Mouse (Mus musculus) lung, postnatal 25 days (tissue): ENCODE data around the gene Reln.
A peak's percentile ranks its signal among the peaks of the same experiment; 100 is the strongest.

Source experiments
- DNase-seq: peaks from one replicate; pipeline ENCODE4 v3.0.0; 2022; ENCODE audit warnings: low spot score

The Reln gene

DNA sequence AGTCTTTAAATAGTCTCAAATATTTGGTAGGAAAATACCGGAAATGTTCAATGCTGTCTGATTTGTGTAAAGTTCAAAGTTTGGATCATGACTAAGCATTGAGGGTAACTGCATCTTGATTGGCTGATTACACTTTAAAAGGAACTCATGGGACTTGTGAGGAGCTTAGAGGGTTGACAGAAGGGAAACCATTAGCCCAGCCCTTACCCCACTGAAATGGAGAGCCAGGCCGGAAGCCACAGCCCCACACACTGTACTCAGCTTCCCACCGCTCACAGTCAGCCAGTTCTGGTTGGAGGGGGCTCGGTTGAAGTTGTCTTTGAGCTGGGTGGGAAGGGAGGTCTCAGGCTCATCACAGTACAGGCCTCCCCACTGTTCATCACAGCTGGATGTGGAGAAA is 413.4 kb downstream of the Reln start:
- no peak for DNase-seq

DNA sequence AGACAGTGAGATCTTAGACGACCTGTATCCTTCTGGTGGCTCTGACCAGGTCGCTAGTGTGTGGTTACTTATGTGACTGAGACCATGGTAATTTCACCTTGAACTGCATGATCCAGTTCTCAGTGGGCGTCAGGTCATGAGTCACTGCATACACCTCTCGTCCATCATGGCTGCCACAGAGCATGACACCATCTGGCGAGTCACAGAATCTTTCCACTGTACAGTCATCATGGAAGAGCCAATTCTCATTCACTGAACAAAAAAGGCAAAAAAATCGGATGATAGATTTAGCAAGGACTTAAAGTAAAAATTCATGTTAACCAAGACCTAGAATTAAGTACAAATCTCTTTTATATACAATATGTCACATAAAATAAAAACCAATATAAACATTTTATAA is 424.2 kb downstream of the Reln start:
- no peak for DNase-seq

DNA sequence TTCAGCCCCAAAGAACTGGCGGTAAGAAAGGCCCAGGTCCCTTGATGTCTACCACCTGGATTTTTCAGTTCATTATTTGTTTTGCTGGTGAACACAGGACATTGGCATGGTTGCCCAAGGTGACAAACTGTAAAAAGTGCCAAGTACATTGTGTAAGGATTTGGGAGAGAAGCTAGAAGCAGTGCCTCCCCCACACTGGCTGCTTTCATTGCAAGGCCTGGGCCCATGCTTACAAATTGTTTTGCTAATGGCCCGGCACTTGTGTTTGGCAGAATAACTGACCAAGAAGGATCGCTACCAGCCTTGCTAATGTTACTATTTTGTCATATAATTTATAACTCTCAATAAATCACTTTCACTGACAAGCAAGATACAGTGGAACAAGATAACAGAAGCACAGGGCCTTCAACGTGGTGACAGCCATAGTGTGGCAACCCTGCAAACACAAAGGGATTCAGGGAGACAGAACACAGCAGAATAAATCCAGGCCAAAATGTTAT is 425.2 kb downstream of the Reln start:
- no peak for DNase-seq

DNA sequence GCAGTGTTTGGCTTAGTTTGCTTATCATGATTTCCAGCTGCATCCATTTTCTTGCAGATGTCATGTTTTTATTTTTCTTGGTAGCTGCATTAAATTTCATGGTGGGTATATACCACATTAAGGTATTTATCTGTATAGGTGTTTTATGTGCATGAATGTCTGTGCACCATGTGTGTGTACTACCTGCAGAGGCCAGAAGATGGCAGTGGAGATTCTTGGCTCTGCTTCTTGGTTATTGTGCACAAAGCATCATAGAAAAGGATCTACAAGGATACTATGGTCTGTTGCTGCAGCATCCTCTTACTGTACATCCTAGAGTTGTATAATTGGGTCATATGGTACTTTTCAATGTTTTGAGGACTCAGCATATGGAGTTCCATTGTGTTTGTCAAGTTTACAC is 428.5 kb downstream of the Reln start:
- no peak for DNase-seq

DNA sequence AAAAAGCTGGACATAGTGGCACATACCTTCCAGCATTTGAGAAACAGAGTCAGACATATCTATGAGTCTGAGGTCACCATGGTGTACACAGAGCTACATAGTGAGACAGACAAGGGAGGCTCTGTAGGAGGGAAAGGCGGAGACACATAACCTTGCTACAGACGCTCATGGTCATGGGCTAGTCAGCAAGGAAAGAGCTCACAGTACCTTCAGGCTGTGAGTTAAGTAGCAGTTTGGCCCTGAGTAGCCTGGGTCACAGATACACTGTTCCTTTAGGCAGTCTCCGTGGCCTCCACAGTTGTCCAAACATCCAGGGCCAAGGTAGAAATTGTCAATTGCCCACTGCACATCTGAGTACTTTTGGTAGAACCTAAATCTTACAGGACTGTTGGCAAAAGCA is 429.7 kb downstream of the Reln start:
- DNase-seq: no peak

DNA sequence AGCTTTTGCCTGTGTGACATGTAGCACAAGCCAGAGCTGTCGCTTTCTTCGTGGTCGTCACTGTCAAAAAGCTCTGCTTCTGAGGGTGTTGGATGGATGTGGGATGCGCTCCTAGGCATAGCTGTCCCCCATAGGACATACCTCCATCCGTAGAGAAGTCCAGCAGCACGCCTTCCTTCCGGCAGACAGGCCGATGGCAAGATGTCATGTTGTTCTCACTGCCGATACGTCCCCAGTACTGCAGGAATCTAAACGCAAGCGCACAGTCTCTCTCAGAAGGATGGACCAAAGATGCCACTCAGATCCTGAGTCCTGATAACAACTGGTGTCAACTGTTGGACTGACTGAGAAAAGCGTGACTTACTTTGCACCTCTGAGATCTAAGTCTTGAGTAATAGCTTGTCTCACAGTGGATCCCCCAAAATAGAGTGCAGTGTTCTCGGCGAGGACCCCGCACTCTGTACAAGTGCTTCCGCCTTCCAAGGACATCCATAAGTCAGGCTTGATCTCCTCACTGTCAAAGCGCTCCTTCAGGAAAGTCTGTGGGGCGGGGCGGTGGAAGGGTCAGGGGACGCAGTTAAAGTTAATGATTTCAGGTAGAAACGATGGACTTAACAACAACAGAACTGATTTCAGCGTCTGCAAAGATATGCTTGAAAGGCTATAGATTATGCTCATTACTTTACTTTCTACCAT is 431.5 kb downstream of the Reln start:
- no peak for DNase-seq

DNA sequence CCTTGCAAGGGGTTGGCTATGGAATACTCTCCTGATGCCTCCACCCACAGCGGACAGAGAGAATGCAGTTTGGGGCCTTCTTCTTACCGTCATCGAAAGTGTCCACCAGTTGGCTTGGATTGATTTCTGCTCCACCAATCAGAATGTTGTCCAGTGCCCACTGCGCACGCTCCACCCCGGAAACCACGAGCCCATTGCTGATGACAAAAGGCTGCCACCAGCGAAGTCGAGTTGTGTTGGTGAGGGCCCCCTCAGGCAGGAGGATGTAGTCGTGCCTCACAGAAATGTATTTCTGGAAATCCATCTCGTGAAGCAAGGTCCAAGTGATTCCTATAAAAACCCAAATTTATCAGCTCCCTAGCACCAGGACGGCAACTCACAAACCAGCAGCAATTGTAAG is 433.8 kb downstream of the Reln start:
- DNase-seq: no peak

DNA sequence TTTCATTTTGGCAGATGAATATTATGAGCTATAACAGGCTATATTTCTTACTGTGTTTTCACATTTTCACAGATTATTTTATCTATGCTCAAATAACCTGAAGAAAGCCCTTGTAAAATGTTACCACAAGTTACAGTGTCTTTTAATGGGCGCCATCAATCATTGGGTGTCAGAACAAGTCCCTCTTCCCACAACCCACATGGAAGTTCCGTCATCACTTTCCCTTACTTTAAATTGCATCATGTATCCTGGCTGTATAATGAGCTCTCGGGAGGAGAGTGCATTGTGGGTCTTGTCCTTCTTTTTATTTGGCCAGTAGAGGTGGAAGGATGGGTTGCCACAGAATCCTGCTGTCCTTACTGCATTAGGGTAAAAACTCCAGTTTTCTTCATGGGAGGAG is 434.8 kb downstream of the Reln start:
- DNase-seq: no peak

DNA sequence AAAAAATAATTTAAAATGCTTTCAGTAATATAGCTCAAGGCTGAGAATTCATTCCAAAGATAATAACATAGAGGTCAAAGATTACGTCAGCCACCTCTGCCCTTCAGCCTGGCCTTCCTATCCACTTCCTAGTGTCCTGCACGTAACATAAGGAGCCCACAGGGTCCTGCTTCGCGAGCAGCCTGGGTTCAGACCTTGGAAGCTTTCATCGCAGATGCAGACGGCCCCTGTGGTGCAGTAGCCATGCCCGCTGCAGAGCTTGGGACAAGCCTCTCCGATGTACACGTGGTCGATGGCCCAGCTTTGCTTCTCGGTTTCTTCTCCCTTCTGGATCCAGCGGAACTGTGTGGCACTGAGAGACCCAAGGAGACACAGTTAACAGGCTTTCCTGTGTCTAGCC is 443.1 kb downstream of the Reln start:
- DNase-seq: no peak

DNA sequence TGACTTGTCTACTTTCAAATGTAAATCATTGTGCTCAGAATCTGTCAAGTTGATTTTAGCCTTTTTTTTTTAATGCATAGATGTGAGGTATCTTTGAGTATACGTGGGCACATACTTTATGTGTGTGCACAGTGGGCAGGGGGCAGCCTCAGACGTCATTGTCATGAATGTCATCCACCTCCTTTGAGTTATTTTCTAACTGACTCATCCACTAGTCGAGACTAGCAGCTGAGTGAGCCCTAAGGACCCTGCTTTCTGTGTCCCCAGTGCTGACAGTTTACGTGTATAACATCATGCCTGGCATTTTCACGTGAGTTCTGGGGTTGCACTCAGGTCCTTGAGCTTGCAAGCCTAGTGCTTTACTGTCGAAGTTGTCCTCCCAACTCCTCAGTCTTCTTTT is 443.6 kb downstream of the Reln start:
- no peak for DNase-seq

DNA sequence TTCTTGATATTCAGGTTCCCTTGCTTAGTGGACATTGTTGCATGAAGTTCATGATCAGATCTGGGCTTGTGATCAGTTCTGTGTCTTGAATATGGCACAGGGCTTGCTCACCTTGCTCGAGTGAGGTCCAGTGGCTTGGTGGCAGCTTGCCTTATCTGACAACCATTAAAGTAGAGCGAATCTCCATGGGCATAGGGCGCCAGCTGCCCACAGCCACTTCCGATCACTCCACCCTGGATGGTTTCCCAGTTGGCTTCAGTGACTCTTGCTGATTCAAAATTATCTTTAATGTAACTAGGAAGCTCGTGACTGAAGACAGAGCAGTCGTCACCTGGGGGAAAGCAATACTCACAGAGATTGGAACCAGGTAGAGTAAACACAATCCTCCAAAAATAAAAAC is 445.6 kb downstream of the Reln start:
- no peak for DNase-seq

DNA sequence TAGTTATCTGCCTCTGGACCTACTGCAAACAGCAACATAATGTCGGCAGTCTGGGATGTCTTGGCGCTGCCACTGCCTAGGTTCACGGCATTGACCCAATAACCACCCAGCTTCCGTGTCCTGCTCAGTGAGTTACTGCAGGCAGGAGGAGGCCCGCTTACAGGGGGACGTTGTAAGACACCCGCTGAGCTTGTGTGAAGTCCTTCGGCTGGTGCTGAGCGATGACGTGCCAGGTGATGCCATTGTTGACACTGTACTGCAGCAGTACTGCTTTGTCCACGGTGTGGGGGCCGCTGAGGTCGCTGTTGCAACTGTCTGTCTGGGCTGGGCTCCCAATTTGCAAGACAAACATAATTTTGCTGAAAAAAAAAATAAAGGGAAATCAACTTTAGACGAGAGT is 447.9 kb downstream of the Reln start:
- no peak for DNase-seq

DNA sequence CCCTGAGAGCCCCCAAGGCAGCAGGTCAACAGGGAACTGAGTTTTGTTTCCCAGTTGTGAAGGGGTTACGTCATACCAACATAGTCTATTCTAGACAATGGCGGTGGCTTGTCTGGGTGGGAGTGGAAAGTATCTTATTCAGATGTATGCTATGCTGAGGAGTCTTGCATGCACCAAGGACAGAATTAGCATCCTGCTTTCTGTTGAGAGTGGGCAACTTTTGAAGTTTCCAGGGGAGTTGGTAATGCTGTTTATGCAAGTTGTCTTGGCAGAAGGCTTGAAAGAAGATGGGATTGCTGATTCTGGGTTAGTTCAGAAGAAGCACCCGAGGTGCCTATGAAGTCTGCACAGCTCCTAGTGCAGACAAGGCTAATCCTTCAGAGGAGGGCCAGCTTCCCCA is 450.3 kb downstream of the Reln start:
- DNase-seq: no peak

DNA sequence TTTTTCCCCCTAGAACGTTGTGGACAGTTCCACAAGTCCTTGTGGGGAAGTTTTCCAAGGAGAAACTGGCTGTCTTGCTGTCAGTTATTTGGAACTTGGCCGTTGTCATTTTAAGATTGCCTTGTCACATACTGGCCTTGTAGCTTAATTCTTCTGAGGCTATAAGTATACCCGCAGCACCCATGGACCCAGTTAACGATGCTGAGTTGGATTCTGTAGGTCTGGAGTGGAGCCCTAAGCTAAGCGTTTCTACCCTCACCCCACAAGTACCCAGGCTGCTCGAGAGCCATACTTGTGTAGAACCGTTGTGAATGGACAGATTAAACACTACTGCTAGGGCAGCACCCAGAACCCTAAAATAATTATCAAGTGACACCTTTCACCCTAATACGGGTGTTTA is 477.8 kb downstream of the Reln start:
- no peak for DNase-seq

DNA sequence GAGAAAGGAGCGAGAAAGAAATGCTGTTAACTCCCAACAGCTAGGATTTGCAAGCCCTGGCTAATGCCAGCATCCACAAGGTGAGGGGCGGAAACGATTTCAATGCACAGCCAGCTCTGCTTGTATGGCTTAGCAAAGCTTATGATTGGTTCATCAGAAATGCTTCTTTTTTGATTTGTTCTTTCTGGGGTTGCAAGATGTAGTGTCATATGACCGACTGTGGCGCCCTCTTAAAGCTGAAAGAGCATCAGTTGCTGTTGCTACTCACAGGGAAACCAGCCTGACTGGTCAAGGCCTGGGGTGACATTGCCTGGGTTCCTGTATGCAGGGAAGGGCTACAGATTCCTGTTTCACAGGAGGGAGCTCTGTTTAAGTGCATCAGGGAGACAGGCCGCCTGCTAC is 478.2 kb downstream of the Reln start:
- no peak for DNase-seq

DNA sequence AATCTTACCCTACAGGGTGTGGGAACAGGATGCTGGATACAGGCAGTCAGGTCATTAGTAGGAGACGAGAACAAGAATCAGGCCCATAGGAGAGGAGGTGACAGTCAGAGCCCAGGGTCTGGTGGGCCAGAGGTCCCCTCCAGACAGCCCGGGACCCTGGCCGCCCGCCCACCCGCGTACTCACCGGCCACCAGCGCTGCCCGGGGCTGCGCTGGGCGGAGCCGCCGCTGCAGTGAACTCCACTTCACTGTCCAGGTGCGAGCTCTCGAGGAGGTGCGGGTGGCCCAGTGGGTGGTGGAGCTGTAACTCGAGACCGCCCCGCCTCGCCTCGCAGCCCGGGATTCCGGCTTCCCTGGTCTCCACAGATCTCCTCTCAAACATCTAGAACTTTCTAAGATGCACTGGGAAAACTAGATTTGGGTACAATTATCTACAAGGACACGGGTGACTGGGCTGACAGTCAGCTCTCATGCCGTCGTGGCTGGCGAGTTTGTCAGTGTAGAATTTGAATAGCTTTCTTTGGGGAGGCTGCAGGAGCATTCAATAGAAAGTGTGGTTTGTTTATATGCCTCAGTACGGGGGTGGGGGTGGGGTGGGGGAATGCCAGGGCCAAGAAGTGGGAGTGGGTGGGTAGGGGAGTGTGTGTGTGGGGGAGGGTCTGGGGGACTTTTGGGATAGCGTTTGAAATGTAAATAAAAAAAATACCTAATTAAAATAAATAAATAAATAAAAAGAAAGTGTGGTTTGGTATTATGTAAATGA is 479.0 kb downstream of the Reln start, which contains the start of gene Slc26a5:
TSS of gene Slc26a5 (minus strand) at position 259 of the 762 bp plus-strand sequence.
- DNase-seq: peak; percentile 2

DNA sequence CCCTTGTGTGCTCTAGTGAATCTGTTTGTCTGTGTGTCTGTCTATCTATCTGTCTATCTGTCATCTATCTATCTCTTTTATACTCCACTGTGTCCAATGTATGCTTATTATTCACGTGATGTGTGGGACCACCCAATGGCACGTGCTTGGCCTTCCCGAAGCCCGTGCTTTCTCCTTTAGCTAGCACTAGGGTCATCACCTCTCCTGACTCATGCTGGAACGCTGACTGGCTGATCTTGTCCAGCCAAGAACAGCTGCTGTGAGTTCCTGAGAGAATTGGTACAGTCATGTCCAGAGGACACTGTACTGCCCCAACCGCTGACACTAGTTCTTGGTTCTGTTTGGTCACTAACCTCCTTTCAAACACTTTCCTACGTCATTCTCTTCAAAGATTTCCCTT is 485.8 kb downstream of the Reln start:
- no peak for DNase-seq

DNA sequence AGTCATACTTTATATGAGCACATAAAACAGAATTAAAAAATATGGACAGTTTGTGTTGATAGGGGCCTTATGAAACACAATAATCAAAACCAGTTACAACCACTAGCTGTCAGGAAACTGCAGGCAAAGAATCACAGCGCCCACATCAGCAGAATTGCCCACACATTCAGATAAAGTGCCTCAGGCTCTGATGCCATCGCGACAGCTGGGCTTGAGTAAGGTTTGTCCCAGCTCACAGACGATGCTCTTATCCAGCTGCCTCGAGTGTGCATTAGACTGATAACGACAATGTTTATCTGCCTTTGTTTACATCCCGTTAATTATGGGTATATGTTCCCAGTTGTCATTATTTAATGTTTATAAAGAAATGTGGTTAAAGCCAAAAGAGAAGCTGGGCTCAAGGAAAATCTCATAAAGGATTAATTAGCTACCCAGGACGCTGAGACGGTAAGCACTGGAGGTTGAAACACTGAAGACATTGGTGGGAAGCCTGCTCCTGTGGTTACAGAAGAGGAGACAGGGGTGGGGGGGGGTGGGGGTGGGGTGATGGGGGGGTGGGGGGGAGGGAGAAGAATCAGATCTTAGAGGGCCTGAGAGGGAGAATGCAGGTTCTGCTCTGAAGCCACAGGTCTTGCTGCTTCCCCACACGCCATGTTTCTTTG is 492.7 kb downstream of the Reln start:
- DNase-seq: no peak

DNA sequence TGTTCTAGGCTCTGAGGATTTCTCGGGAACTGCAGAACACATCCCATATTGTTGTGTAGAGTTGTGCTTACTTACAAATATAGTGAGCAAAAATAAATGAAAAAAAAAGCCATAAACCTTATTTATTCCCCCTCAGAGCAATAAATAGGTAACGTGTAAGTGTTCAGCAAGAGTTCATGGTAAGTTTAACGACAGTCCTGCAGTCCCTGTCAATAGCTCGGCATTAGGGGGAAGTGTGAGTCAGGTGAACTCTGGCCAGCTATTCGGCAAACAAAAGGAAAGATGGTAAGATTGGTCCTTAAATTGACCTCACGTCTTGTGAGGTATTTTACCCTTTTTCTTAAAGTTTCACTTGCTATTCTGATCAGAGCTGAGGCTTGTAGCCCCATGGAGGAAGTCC is 497.1 kb downstream of the Reln start:
- no peak for DNase-seq

DNA sequence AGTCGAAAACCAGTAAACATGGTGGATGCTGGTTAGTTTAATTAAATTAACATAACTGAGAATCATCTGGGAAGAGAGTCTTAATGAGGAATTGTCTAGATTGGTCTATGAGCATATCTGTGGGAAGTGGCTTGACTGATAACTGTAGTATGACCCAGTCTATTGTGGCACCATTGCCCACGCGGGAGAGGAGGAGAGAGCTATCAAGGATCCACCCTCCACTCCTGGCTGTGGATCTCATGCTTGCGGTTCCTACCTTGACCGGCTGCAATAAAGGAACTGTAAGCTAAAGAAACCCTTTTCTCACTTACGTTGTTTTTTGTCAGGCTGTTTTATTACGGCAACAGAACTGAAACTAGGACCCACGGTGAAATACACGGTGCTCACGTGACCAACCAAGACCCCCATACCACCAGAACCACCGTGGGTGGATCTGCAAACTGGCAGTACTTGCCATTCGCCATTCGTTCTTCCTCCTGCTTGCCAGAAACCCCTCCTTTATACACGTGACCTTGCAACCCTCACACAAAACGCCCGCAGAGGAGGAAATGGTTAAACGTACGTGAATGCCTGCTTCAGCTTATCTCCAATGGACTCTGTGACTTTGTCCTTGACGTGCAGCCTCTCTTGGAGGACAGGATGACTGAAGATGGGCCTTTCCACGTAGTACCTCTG is 497.7 kb downstream of the Reln start:
- DNase-seq: no peak

DNA sequence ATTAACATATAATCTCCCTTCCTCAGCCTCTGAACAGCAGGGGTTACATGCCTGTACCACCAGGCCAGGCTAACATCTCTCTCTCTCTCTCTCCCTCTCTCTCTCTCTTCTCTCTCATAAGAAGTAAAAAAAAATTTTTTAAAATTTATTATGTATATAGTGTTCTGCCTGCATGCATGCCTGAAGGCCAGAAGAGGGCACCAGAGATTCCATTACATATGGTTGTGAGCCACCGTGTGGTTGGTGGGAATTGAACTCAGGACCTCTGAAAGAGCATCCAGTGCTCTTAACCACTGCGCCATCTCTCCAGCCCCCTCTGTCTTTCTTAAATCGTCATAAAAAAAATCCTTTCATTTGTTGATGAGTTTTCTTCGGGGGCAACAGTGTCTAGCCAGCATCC is 499.8 kb downstream of the Reln start:
- DNase-seq: no peak
